Mouse (Mus musculus) layer of hippocampus, postnatal 14 days (tissue): ENCODE measurements around the gene Car12. TPM values are rescaled to one million over a fixed set of nuclear protein-coding genes. Genes with fewer than 3 reads are reported as not detected.

Source experiments
- DNase-seq, 2 experiments: peaks; one replicate each; pipeline ENCODE4 v3.0.0; 2021 to 2022; ENCODE audit warnings: low spot score in 2 of 2, mixed read lengths in 1 of 2
- long read RNA-seq, 2 experiments: library from polyadenylated mRNA; stranded (forward); transcript quantifications; one replicate each; pipeline ENCODE4 v2.0.0; 2021
- total RNA-seq, 2 experiments: library from RNA; stranded (reverse); gene quantifications; 2 replicates each; pipeline ENCODE4 v1.2.3; 2021

Car12 gene
- total RNA-seq, result 10 to 100 TPM; 34.1 to 47.0 TPM
- long read RNA-seq, experiment 1, transcript Car12-202 (10 exons, 3,639 nt), result major isoform, 11 of 14 reads
- long read RNA-seq, experiment 1, partial matches to known transcripts, result 1 of 14 reads
- long read RNA-seq, experiment 1, other reads (novel, unspliced or antisense), result 2 of 14 reads
- long read RNA-seq, experiment 2, transcript Car12-202 (10 exons, 3,639 nt), result major isoform, 13 of 29 reads
- long read RNA-seq, experiment 2, partial matches to known transcripts, result 4 of 29 reads
- long read RNA-seq, experiment 2, other reads (novel, unspliced or antisense), result 10 of 29 reads

GRCm38 (mm10) chr9:66713135-66714021, at the start of gene Car12:
Gene Car12, plus strand, starts transcription at chr9:66713686.
- no peak for DNase-seq

DNA sequence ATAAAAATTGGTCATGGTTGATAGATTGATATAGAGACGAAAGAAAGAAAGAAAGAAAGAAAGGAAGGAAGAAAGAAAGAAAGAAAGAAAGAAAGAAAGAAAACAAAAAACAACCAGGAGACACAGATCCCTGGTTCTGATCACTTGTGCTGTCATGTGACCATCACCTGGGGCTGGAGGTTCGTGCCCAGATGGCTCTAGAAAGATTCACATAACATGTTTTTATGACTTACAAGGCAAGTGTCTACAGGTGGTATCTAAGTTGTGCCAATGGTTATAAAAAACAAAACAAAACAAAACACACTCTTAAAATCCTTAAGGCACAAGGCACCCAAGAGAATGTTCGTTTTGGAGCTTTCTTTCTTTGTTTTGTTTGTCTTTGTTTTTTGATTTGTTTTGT, 49.7 kb upstream of the Car12 start:
- no peak for DNase-seq

DNA sequence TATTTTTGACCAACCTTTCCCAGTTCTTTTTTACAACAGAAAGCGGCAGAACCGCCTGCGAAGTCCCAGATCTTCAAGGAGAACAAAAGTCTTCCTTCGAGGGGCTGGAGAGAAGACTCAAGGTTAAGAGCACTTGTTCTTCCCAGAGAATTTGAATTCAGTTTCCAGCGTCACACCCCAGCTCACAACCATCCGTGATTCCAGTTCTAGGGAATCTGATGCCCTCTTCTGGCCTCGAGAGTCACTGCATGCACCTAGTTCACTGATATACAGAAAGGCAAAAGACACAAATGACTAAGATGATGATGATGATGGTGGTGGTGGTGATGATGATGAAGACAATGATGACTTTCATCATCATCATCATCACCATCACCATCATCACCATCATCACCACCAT, 48.9 kb upstream of the Car12 start:
- DNase-seq, result no peak

GRCm38 (mm10) chr9:66666153-66666552, 47.3 kb upstream of the Car12 start:
- no peak for DNase-seq

GRCm38 (mm10) chr9:66667046-66667445, 46.4 kb upstream of the Car12 start:
- no peak for DNase-seq

DNA sequence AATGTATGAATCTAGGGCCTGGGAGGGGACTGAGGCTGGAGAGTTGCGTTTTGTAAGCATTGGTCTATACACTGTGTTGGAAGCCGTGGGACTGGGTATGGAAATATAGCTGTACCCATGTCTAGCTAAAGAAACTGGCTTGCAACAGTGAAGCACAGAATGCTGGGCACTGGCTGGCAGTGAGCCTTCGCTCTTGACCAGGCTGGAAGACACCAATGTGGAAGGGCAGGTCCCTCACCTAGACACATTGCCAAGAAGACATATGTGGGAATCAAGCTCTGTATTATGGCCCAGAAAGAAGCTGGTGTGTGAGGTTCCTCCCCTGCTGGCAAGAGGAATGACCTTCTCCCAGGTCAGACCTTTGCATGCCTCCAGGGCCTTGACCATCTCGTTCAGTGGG, 45.6 kb upstream of the Car12 start:
- no peak for DNase-seq

GRCm38 (mm10) chr9:66669561-66670078, 43.9 kb upstream of the Car12 start:
- DNase-seq, result no peak

GRCm38 (mm10) chr9:66673771-66674170, 39.7 kb upstream of the Car12 start:
- no peak for DNase-seq

DNA sequence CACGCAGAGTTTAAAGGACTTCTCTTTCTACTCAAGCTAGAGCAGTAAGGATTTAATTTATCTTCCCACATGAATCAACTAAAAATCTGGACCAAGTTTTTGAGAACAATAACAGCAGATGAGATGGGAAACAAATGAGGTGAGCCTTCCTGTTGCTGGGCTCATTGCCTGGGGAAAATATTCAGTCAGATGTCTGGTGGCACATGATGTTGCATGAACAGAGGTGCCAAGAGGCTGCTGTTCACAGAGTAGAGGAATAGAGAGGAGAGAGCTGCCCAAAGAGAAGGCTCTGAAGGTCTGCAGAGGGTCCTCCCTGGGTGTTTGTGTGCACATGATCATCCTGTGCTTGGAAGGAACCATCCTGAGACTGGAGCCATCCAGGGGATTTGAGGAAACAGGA, 37.9 kb upstream of the Car12 start:
- peak; percentile 50 to 71 for DNase-seq

DNA sequence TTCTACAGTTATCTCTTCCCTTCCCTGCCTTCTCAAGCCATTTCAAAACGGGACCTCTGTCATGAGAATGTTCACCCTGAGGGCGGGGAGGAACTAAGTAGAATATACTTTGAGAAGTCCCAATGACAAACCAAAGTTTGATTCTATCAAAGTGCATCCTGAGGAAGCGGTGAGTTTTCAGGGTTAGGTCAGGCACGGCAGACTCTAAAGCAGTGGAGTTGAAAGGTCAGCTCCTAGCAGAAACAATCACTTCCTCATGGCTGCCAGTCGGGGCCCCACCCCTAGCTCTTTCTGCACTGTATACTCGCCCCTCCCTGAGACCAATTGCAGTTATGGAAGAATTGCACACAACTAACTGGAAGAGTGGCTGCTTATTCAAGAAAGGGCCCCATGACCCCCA, 33.4 kb upstream of the Car12 start:
- DNase-seq, result no peak

DNA sequence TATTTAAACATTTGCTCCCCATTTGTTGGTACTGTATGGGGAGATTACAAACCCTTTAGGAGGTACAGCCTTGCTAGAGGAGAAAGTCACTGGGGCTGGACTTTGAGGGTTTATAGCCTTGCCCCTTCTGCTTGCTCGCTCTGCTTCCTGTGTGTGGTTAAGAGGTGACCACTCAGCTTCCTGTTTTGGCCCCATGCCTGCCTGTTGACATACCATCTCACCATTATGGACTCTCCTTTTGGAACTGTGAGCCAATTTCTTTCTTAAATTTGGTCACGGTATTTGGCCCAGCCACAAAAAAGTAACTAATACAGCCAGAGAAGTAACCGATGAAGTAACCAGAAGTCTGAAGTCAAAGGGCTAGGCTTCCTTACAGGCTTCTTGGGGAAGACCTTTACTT, 30.7 kb upstream of the Car12 start:
- no peak for DNase-seq

GRCm38 (mm10) chr9:66685730-66686129, 27.8 kb upstream of the Car12 start:
- DNase-seq, result no peak

DNA sequence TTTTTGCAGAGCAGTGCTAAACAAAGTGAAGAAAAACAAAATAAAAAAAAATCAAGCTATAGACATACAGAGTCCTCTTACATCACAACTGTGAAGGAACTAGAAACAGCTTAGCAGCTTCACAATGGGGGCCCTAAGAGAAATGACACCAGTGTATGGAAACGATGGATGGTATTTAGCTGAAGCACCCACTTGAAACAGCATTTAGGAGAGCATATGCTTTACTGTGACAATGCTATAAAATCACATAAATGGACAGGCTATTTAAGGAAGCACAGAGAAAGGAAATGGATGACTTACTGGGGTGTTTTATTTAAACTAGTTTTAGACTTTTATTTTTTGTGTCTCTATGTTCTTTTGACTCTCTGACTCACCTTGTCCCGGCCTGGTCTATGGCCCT, 25.8 kb upstream of the Car12 start:
- DNase-seq, result no peak

DNA sequence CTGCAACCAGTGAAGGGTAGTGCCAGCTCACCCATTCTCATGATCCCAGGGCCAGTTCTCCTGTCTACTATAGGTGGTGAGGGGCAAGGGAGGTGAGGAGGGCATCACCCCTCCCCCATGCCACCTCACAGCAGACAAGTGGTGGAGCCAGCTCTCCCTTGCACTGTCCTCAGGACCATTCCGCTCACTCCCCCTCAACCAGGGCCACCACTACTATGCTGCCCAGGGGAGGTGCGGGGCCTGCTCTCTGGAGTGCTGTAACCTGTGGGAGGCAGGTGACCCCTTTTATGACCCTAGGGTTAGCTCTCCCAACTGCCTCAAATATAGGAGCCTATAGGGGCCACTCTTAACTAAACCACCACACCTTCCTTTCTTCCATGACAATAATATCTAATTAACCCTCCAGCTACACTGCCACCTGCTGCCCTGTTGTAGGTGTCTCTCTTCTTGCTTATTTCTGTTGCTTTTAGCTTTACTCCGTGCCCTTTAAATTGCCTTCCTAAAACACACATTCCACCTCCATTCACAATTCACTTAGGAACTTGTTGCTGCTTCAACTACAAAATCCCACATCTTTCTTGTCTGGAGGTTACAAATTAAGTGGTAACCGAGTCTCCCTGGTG, 21.7 kb upstream of the Car12 start:
- DNase-seq, result no peak

DNA sequence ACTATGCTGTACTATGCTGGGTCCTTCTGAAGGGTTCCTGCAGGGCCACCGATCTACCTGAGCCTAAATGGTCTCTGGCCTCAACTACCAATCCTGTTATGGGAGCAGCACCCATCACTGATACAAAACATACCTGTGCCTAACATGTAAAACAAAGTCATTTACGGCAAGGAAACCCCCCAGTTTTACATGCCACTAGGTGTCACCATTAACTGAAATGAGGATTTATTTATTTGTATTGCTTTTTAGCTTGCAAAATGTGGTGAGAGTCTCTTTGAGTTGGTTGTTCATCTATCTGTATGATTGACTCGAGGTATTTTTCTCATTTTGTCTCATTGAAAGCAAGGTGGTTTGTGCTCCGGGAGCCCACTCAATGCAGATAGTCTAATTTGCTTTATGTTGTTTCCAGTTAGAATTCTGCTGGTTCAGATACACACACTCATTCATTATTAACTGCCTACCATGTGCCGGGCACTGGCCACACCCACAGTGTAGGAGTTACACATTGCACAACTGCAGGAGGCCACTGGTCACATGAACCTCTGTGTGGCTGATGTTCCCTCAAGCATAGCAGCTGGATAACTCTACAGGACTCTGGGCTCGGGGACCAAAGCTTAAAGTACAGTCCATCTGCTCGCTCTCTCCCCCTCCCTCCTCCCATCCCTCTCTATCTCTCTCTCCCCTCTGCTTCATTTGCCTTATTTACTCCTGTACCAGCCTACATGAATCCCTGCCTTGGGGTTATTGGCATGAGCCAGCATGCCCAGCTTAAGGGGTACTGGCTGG, 15.9 kb upstream of the Car12 start:
- DNase-seq, result no peak

- DNase-seq, result no peak
Measured at GRCm38 (mm10) chr9:66699748-66700147, 13.7 kb upstream of the Car12 start.

GRCm38 (mm10) chr9:66703002-66703401, 10.5 kb upstream of the Car12 start:
- DNase-seq, result no peak

DNA sequence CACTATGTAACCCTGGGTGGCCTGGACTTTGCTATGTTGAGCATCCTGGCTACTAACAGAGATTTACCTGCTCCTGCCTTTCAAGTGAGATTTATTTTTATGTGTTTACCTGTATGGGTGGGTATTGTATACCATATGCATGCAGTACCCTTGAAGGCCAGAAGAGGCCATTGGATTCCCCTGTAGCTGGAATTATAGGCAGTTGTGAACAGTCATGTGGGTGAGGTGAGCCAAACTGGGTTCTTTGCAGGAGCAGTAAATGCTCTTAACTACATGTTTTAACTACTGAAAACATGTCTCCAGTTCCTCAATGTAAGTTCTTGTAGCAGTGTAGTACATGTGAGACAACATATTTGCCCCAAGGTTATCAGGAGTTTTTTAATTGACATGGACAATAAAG, 8.1 kb upstream of the Car12 start:
- DNase-seq, result no peak

- peak; percentile 57 to 60 for DNase-seq
Measured at GRCm38 (mm10) chr9:66705766-66706165, 7.7 kb upstream of the Car12 start.

DNA sequence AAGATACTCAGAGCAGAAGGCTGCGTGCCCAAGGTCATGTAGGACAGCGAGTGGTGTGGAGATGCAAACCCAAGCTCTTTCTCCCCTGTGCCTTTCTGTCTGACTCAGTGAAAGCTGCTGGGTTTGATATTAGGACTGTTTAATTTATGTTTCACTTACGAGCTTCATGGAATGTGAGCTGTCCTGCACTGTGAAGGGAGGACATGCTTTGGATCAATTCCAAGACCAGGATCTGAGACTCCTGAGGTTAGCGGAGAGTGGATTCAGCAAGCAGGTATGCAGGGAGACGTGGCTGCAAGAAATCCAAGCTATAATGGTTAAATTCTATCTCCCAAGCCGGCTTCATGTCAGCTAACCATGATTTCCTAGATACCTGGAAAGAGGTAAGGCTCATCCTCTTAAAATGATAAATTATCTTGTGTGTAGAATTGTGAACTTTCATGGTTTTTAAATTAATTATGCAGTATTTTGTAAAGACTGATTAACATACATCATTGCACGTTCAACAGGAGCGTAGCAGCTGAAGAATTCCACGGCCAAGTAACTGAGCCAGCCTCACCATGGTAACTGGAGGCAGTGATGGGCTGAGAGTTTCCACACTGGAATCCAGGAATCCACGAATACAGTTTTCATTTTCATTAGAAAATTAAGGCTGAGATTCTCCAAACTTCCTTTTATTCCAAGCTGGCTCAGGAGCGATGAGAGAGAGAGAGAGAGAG, 5.3 kb upstream of the Car12 start:
- peak in 1 of 2 experiments; percentile 85 for DNase-seq
